Mouse (Mus musculus): ENCODE measurements around the gene Agbl3.

Agbl3 gene

GRCm38 (mm10) chr6:34904361-34904760 lies 124.1 kb downstream of the Agbl3 start:
- no peak for DNase-seq (ENCODE audit: extremely low spot score, low read depth, low spot score)

GRCm38 (mm10) chr6:34906125-34906524 lies 125.9 kb downstream of the Agbl3 start:
- DNase-seq (ENCODE audit: extremely low spot score, low read depth, low spot score): no peak

GRCm38 (mm10) chr6:34906661-34907060 lies 126.4 kb downstream of the Agbl3 start:
- DNase-seq (ENCODE audit: extremely low spot score, low read depth, low spot score): no peak

- no peak for DNase-seq (ENCODE audit: extremely low spot score, low read depth, low spot score)
These were observed 126.9 kb downstream of the Agbl3 start for GRCm38 (mm10) chr6:34907121-34907614.

GRCm38 (mm10) chr6:34907696-34908260 lies 127.5 kb downstream of the Agbl3 start:
- DNase-seq (ENCODE audit: extremely low spot score, low read depth, low spot score): no peak
